In genomic region chr17:10309135-10309623, GRCm38 (mm10) we compare ENCODE assay signal across 9 mouse cellular contexts. TPM values are rescaled to one million over a fixed set of nuclear protein-coding genes. Genes with fewer than 3 reads are reported as not detected.
DNase-seq lines count a peak whose midpoint lies in the region; ATAC-seq lines count a peak whose summit lies in the region.
"Had no signal": no experiment of that assay in that cellular context is flagged by ENCODE, and none has a peak within 500 bp of the region (broad histone marks: within the 10 kb centered on the region; RNA-seq: fewer than 3 reads in every experiment).

No protein-coding gene starts in this region.

- H3K27me3 ChIP-seq in kidney, embryonic 16.5 days (ENCODE audit: insufficient read depth, low read length), result no peaks in the 10 kb centered on the region
- H3K27me3 ChIP-seq in embryonic facial prominence, embryonic 10.5 days (replicated peaks; ENCODE audit: low read depth, poor library complexity, severe bottlenecking), result no peaks in the 10 kb centered on the region
- H3K27me3 ChIP-seq: liver, embryonic 15.5 days had no signal

- peak; percentile 74 for ATAC-seq in kidney, embryonic 16.5 days (ENCODE audit: low FRiP score, low TSS enrichment)
- ATAC-seq in monocyte, adult 5-6 weeks (replicated peaks; ENCODE audit: insufficient number of reproducible peaks, low FRiP score, low TSS enrichment, poor library complexity, severe bottlenecking), result 0 out of 2 replicates have a peak, but pooled peaks have one; percentile 17
- no peak for ATAC-seq in megakaryocyte-erythroid progenitor cell, adult 5-6 weeks (replicated peaks; ENCODE audit: low FRiP score, low TSS enrichment, poor library complexity, severe bottlenecking)

- H3K4me2 ChIP-seq in kidney, embryonic 16.5 days (replicated peaks; ENCODE audit: low read depth, low read length), result no peak overlapping the region
- H3K4me2 ChIP-seq: liver, embryonic 15.5 days had no signal

- no peak overlapping the region for H3K27ac ChIP-seq in kidney, embryonic 16.5 days (ENCODE audit: low read length)
- H3K27ac ChIP-seq in embryonic facial prominence, embryonic 10.5 days (replicated peaks), result no peak overlapping the region
- H3K27ac ChIP-seq: liver, embryonic 15.5 days had no signal

- H3K4me1 ChIP-seq in kidney, embryonic 16.5 days (ENCODE audit: insufficient read depth, low read length), result peaks cover 40% of the 10 kb centered on the region
- peaks cover 17% of the 10 kb centered on the region for H3K4me1 ChIP-seq in embryonic facial prominence, embryonic 10.5 days

- no peaks in the 10 kb centered on the region for H3K9me3 ChIP-seq in kidney, embryonic 16.5 days (ENCODE audit: low read length)
- no peaks in the 10 kb centered on the region for H3K9me3 ChIP-seq in embryonic facial prominence, embryonic 10.5 days
- H3K9me3 ChIP-seq: liver, embryonic 15.5 days had no signal

- intact Hi-C loops in heart, postnatal 14 days (cut with DNase I), result no loop called here

- H3K9ac ChIP-seq in kidney, embryonic 16.5 days (replicated peaks; ENCODE audit: low read length), result no peak overlapping the region
- H3K9ac ChIP-seq: liver, embryonic 15.5 days had no signal

- no peak overlapping the region for H3K4me3 ChIP-seq in kidney, embryonic 16.5 days (ENCODE audit: low read length)
- H3K4me3 ChIP-seq in embryonic facial prominence, embryonic 10.5 days, result 0 out of 2 replicates have a peak overlapping the region, but pooled peaks have one; percentile 21
- H3K4me3 ChIP-seq: liver, embryonic 15.5 days had no signal

- no peaks in the 10 kb centered on the region for H3K36me3 ChIP-seq in kidney, embryonic 16.5 days (ENCODE audit: insufficient read depth, low read length)
- H3K36me3 ChIP-seq in embryonic facial prominence, embryonic 10.5 days (replicated peaks), result peaks cover 5% of the 10 kb centered on the region
- H3K36me3 ChIP-seq: liver, embryonic 15.5 days had no signal

- no peak for DNase-seq in kidney, adult 9 months
- no peak for DNase-seq in embryonic facial prominence, embryonic 10.5 days (ENCODE audit: low spot score)
- peak; percentile 51 to 52 for DNase-seq in heart, postnatal 14 days
- no peak for DNase-seq in layer of hippocampus, adult 9-10 months (ENCODE audit: low spot score)
- no peak for DNase-seq in spleen, adult 18-20 months

- WGBS in kidney, embryonic 16.5 days, result 26% methylated on average over 4 of the region's 4 CpGs
- WGBS in embryonic facial prominence, embryonic 10.5 days, result 35% methylated on average over 4 of the region's 4 CpGs

RNA-seq across cellular contexts. Expression of gene Qk, which starts 10.5 kb away (rescaled TPM):
- 22.5 and 30.5 TPM in 2 replicates for polyA plus RNA-seq in kidney, embryonic 16.5 days (2015; fragmentation: Nextera tagmentation; extraction: Ambion mirVana)
- polyA plus RNA-seq in embryonic facial prominence, embryonic 10.5 days (2016; fragmentation: Nextera tagmentation; extraction: Ambion mirVana), result 33.3 and 33.5 TPM in 2 replicates
- 100 to 1,000 TPM; 417 to 428 TPM for total RNA-seq in heart, postnatal 14 days (2021)
- total RNA-seq in monocyte, adult 5-6 weeks (2017), result 117 to 144 TPM (median 122 TPM) in 3 replicates
- 78.7 and 96.3 TPM in 2 replicates for total RNA-seq in megakaryocyte-erythroid progenitor cell, adult 5-6 weeks (2014; fragmentation: Nextera tagmentation)
- 57.6 and 59.9 TPM in 2 replicates for total RNA-seq in megakaryocyte-erythroid progenitor cell, adult 5-6 weeks (2017)

Comparison
In these comparisons a context has a peak if more than half of its experiments do, and no peak if none do; other contexts are left out.
1. DNase-seq: peak in heart, postnatal 14 days (2 of 2); none in kidney, adult 9 months (single experiment), embryonic facial prominence, embryonic 10.5 days (single experiment), layer of hippocampus, adult 9-10 months (single experiment) and spleen, adult 18-20 months (0 of 2).